ENCODE assay signal across 8 mouse cellular contexts in the genomic region with DNA sequence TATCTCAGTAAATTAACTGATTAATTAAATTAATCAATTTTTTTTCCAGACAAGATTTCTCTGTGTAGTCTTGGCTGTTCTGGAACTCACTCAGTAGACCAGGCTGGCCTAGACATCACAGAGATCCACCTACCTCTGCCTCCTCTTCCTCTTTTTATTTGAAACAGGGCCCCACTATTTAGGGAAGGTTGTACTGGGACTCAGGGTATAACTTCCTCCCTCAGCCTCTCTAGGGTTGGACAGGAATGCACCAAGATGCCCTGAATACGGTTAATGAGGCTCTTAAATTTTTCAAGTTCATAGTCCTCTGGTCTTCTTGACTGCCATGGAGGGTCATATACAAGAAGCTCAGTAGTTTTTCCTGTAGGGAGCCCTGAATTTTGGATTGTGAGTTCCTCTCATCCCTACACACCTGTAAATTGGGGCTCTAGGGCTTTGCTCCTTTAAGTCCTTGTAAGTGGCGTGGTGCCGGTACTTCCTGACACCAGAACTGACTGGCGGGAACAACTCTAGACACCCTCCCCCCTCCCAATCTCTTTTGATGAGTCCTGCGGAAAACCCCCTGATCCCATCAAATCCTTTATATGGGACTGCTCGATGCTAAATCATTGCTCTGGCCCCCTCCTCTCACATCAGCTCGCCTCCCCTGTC. TPM values are rescaled to one million over a fixed set of nuclear protein-coding genes. Genes with fewer than 3 reads are reported as not detected.
A peak's percentile ranks its signal among the peaks of the same experiment; 100 is the strongest.
DNase-seq lines count a peak whose midpoint lies in the region; ATAC-seq and TF ChIP-seq lines count a peak whose summit lies in the region.

No protein-coding gene starts in this region.

- TF ChIP-seq CTCF in cerebellum, adult 2 months (IDR thresholded peaks at IDR 0.05; ENCODE audit: borderline replicate concordance, insufficient read depth, low read depth, low read length) = no peak
- TF ChIP-seq CTCF in E14TG2a.4 (conservative IDR thresholded peaks at IDR 0.05; ENCODE audit: low read length) = no peak
- TF ChIP-seq CTCF in forebrain, postnatal 0 days (IDR thresholded peaks at IDR 0.05; ENCODE audit: low read depth) = no peak

- ATAC-seq in forebrain, postnatal 0 days = no peak; the same call in 1 of the 2 replicates
- no peak; the same call in 1 of the 2 replicates for ATAC-seq in liver, embryonic 12.5 days
- ATAC-seq in stomach, embryonic 15.5 days (ENCODE audit: insufficient read depth, low FRiP score, low read depth) = peak; percentile 7; the same call in 1 of the 2 replicates

- H3K9me3 ChIP-seq in E14TG2a.4 (ENCODE audit: low read length) = no peaks in the 10 kb centered on the region
- H3K9me3 ChIP-seq in forebrain, postnatal 0 days (ENCODE audit: low read length) = no peaks in the 10 kb centered on the region
- no peaks in the 10 kb centered on the region for H3K9me3 ChIP-seq in liver, embryonic 12.5 days (replicated peaks)
- H3K9me3 ChIP-seq in stomach, embryonic 15.5 days = no peaks in the 10 kb centered on the region

- peak overlapping the region; percentile 89 for H3K4me3 ChIP-seq in cerebellum, adult 2 months (replicated peaks; ENCODE audit: insufficient read depth, low read depth, low read length)
- peak overlapping the region; percentile 95 for H3K4me3 ChIP-seq in E14TG2a.4 (replicated peaks; ENCODE audit: low read length)
- H3K4me3 ChIP-seq in forebrain, postnatal 0 days (ENCODE audit: low read depth, low read length) = peak overlapping the region; percentile 90
- H3K4me3 ChIP-seq in liver, embryonic 12.5 days = peak overlapping the region; percentile 96
- peak overlapping the region; percentile 99 for H3K4me3 ChIP-seq in stomach, embryonic 15.5 days (replicated peaks)

- TF ChIP-seq POLR2A in cerebellum, adult 2 months (IDR thresholded peaks at IDR 0.05; ENCODE audit: borderline replicate concordance, insufficient read depth, low read length) = no peak

- H3K27me3 ChIP-seq in cerebellum, adult 2 months (ENCODE audit: control insufficient read depth, insufficient read depth, low read length) = no peaks in the 10 kb centered on the region
- H3K27me3 ChIP-seq in E14TG2a.4 (ENCODE audit: insufficient read depth, low read length) = no peaks in the 10 kb centered on the region
- H3K27me3 ChIP-seq in forebrain, postnatal 0 days (ENCODE audit: insufficient read depth, low read length) = no peaks in the 10 kb centered on the region
- no peaks in the 10 kb centered on the region for H3K27me3 ChIP-seq in liver, embryonic 12.5 days (replicated peaks)
- H3K27me3 ChIP-seq in stomach, embryonic 15.5 days (replicated peaks) = no peaks in the 10 kb centered on the region

- no peaks in the 10 kb centered on the region for H3K4me1 ChIP-seq in cerebellum, adult 2 months (ENCODE audit: control insufficient read depth, insufficient read depth, low read length)
- H3K4me1 ChIP-seq in E14TG2a.4 (replicated peaks; ENCODE audit: low read depth, low read length) = peaks cover 46% of the 10 kb centered on the region
- peaks cover 8% of the 10 kb centered on the region; the same call in 1 of the 2 replicates for H3K4me1 ChIP-seq in forebrain, postnatal 0 days (ENCODE audit: insufficient read depth)
- peaks cover 63% of the 10 kb centered on the region for H3K4me1 ChIP-seq in liver, embryonic 12.5 days
- H3K4me1 ChIP-seq in stomach, embryonic 15.5 days = 0 out of 2 replicates have a peak, but pooled peaks cover 8% of the 10 kb centered on the region

- peaks cover 14% of the 10 kb centered on the region for H3K36me3 ChIP-seq in E14TG2a.4 (ENCODE audit: insufficient read depth, low read length)
- H3K36me3 ChIP-seq in forebrain, postnatal 0 days (ENCODE audit: insufficient read depth) = no peaks in the 10 kb centered on the region
- H3K36me3 ChIP-seq in liver, embryonic 12.5 days = peaks cover 6% of the 10 kb centered on the region
- H3K36me3 ChIP-seq in stomach, embryonic 15.5 days = no peaks in the 10 kb centered on the region

- H3K9ac ChIP-seq in forebrain, postnatal 0 days = peak overlapping the region; percentile 83
- peak overlapping the region; percentile 94 for H3K9ac ChIP-seq in liver, embryonic 12.5 days
- H3K9ac ChIP-seq in stomach, embryonic 15.5 days = peak overlapping the region; percentile 96

- 10% methylated on average over 7 of the region's 7 CpGs for WGBS in cerebellum, adult 2 months
- WGBS in forebrain, postnatal 0 days = 3% methylated on average over 7 of the region's 7 CpGs
- 6% methylated on average over 7 of the region's 7 CpGs for WGBS in liver, embryonic 12.5 days (ENCODE audit: insufficient replicate concordance)
- 2% methylated on average over 7 of the region's 7 CpGs for WGBS in stomach, embryonic 15.5 days

- no peak for DNase-seq in cerebellum, adult 2 months
- no peak for DNase-seq in cerebellum, postnatal 4 days (ENCODE audit: low spot score in 2 of 2)
- DNase-seq in forebrain, postnatal 0 days = no peak
- no peak for DNase-seq in ovary, postnatal 10 days (ENCODE audit: low spot score)
- no peak for DNase-seq in urinary bladder, postnatal 14 days (ENCODE audit: low spot score)

- H3K4me2 ChIP-seq in forebrain, postnatal 0 days (ENCODE audit: low read depth) = peak overlapping the region; percentile 77
- peak overlapping the region; percentile 100 for H3K4me2 ChIP-seq in liver, embryonic 12.5 days
- H3K4me2 ChIP-seq in stomach, embryonic 15.5 days = peak overlapping the region; percentile 85

- H3K27ac ChIP-seq in cerebellum, adult 2 months (ENCODE audit: insufficient read depth, low read length) = peak overlapping the region; percentile 40; the same call in 1 of the 2 replicates
- no peak overlapping the region; the same call in 1 of the 2 replicates for H3K27ac ChIP-seq in forebrain, postnatal 0 days (ENCODE audit: low read depth, low read length)
- H3K27ac ChIP-seq in liver, embryonic 12.5 days = peak overlapping the region; percentile 84
- H3K27ac ChIP-seq in stomach, embryonic 15.5 days = peak overlapping the region; percentile 77

RNA-seq across cellular contexts. Expression of gene Bri3bp, which starts 0.7 kb away (rescaled TPM):
- polyA plus RNA-seq in cerebellum, adult 2 months (2012; rRNA removed) = 37.1 and 39.1 TPM in 2 replicates
- 78.3 and 83.3 TPM in 2 replicates for total RNA-seq in forebrain, postnatal 0 days (2014; rRNA removed)
- polyA plus RNA-seq in forebrain, postnatal 0 days (2015; fragmentation: Nextera tagmentation; extraction: Ambion mirVana) = 45.7 and 48.4 TPM in 2 replicates
- 44.0 and 44.1 TPM in 2 replicates for polyA plus RNA-seq in liver, embryonic 12.5 days (2016; fragmentation: Nextera tagmentation; extraction: Ambion mirVana)
- polyA plus RNA-seq in stomach, embryonic 15.5 days (2015; fragmentation: Nextera tagmentation; extraction: Ambion mirVana) = 45.5 and 46.6 TPM in 2 replicates

RNA-seq across cellular contexts. Expression of gene Dhx37, which starts 6.8 kb away (rescaled TPM):
- polyA plus RNA-seq in cerebellum, adult 2 months (2012; rRNA removed) = 19.6 and 21.4 TPM in 2 replicates
- total RNA-seq in forebrain, postnatal 0 days (2014; rRNA removed) = 22.5 and 27.1 TPM in 2 replicates
- polyA plus RNA-seq in forebrain, postnatal 0 days (2015; fragmentation: Nextera tagmentation; extraction: Ambion mirVana) = 6.5 and 11.0 TPM in 2 replicates
- 11.3 and 11.4 TPM in 2 replicates for polyA plus RNA-seq in liver, embryonic 12.5 days (2016; fragmentation: Nextera tagmentation; extraction: Ambion mirVana)
- 10.8 and 11.5 TPM in 2 replicates for polyA plus RNA-seq in stomach, embryonic 15.5 days (2015; fragmentation: Nextera tagmentation; extraction: Ambion mirVana)

RNA-seq across cellular contexts. Expression of gene Aacs, which starts 34.9 kb away (rescaled TPM):
- 47.4 and 48.5 TPM in 2 replicates for polyA plus RNA-seq in cerebellum, adult 2 months (2012; rRNA removed)
- 90.9 and 116 TPM in 2 replicates for total RNA-seq in forebrain, postnatal 0 days (2014; rRNA removed)
- 83.8 and 97.9 TPM in 2 replicates for polyA plus RNA-seq in forebrain, postnatal 0 days (2015; fragmentation: Nextera tagmentation; extraction: Ambion mirVana)
- 24.7 and 25.1 TPM in 2 replicates for polyA plus RNA-seq in liver, embryonic 12.5 days (2016; fragmentation: Nextera tagmentation; extraction: Ambion mirVana)
- polyA plus RNA-seq in stomach, embryonic 15.5 days (2015; fragmentation: Nextera tagmentation; extraction: Ambion mirVana) = 58.8 and 61.4 TPM in 2 replicates

RNA-seq across cellular contexts. Expression of gene Ubc, which starts 50.7 kb away (rescaled TPM):
- polyA plus RNA-seq in cerebellum, adult 2 months (2012; rRNA removed) = 1,009 and 1,093 TPM in 2 replicates
- total RNA-seq in forebrain, postnatal 0 days (2014; rRNA removed) = 817 and 912 TPM in 2 replicates
- polyA plus RNA-seq in forebrain, postnatal 0 days (2015; fragmentation: Nextera tagmentation; extraction: Ambion mirVana) = 858 and 1,225 TPM in 2 replicates
- polyA plus RNA-seq in liver, embryonic 12.5 days (2016; fragmentation: Nextera tagmentation; extraction: Ambion mirVana) = 657 and 673 TPM in 2 replicates
- polyA plus RNA-seq in stomach, embryonic 15.5 days (2015; fragmentation: Nextera tagmentation; extraction: Ambion mirVana) = 893 and 1,069 TPM in 2 replicates

RNA-seq across cellular contexts. Expression of gene Gm10382, which starts 51.6 kb away (rescaled TPM):
- 0.28 and 0.41 TPM in 2 replicates for polyA plus RNA-seq in cerebellum, adult 2 months (2012; rRNA removed)
- 1.00 TPM in 1 of 2 replicates, not detected in the other for total RNA-seq in forebrain, postnatal 0 days (2014; rRNA removed)
- 0.25 and 0.34 TPM in 2 replicates for polyA plus RNA-seq in forebrain, postnatal 0 days (2015; fragmentation: Nextera tagmentation; extraction: Ambion mirVana)
- polyA plus RNA-seq in liver, embryonic 12.5 days (2016; fragmentation: Nextera tagmentation; extraction: Ambion mirVana) = 0.38 and 0.66 TPM in 2 replicates
- 0.21 and 0.67 TPM in 2 replicates for polyA plus RNA-seq in stomach, embryonic 15.5 days (2015; fragmentation: Nextera tagmentation; extraction: Ambion mirVana)
